Mouse (Mus musculus) left cerebral cortex, adult 2 months (tissue): Measurements from ENCODE around the gene Sarm1. TPM values are rescaled to one million over a fixed set of nuclear protein-coding genes. Genes with fewer than 3 reads are reported as not detected.

Experiments used
- DNase-seq, 2 experiments: peaks; one replicate each; pipeline ENCODE4 v3.0.0; 2021 to 2022; ENCODE audit warnings: low spot score in 2 of 2, mixed read lengths in 1 of 2; ENCODE audit errors: extremely low spot score in 1 of 2
- H3K27ac ChIP-seq: fragments of 200-600 bp; 2 replicates; pipeline ENCODE4 v1.8.1; 2022
- H3K4me3 ChIP-seq: fragments of 200-600 bp; 2 replicates; pipeline ENCODE4 v1.8.1; 2022
- CTCF ChIP-seq: fragments of 200-600 bp; IDR thresholded peaks from 2 replicates; pipeline ENCODE4 v1.8.1; 2022; ENCODE audit warnings: antibody characterized with exemption, mild to moderate bottlenecking, moderate library complexity
- intact Hi-C: fragments of 180-260 bp; cut with DNase I; formaldehyde crosslinking; loops from one replicate; pipeline ENCODE4 v1.15.1; 2025
- total RNA-seq, 2 experiments: library from RNA; stranded (reverse); gene quantifications; 2 replicates each; pipeline ENCODE4 v1.2.3; 2021

The Sarm1 gene
- total RNA-seq, 2 experiments from 2014 or later: 34.3 to 34.8 TPM

- no peak for DNase-seq
- Histone ChIP-seq H3K4me3 (no peak overlapping the region), H3K27ac (no peak overlapping the region)
- no peak for TF ChIP-seq CTCF
- intact Hi-C loops: loop anchor here (5.0 kb wide), 1 partner anchor 92 kb away; no protein-coding TSS in a partner anchor
These were observed 43.3 kb downstream of the Sarm1 start for GRCm38 (mm10) chr11:78454276-78454675.

DNA sequence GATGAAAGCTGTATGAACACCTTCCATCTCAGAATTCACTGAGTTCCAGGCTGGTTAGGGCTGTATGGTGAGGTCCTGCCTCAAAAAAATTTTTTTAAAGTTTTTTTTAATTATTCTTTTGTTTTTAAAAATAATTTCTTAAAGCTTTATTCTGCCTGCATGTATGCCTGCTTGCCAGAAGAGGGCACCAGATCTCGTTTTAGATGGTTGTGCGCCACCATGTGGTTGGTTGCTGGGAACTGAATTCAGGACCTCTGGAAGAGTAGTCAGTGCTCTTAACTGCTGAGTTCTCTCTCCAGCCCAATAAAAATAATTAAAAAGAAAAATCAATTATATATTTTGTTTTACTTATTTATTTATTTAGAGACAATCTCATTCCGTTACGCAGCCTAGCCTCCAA, 43.9 kb downstream of the Sarm1 start:
- TF ChIP-seq CTCF: peak; percentile 98
- peak; percentile 40 to 57 for DNase-seq
- H3K27ac ChIP-seq: no peak overlapping the region
- intact Hi-C loops: loop anchor here (5.0 kb wide), 1 partner anchor 91 kb away; no protein-coding TSS in a partner anchor
- no peak overlapping the region for H3K4me3 ChIP-seq

GRCm38 (mm10) chr11:78450337-78450736, 47.2 kb downstream of the Sarm1 start:
- no peak for DNase-seq
- H3K4me3 ChIP-seq: no peak overlapping the region
- intact Hi-C loops: loop anchor here (5.0 kb wide), 1 partner anchor 88 kb away; no protein-coding TSS in a partner anchor
- no peak overlapping the region for H3K27ac ChIP-seq
- TF ChIP-seq CTCF: no peak

DNA sequence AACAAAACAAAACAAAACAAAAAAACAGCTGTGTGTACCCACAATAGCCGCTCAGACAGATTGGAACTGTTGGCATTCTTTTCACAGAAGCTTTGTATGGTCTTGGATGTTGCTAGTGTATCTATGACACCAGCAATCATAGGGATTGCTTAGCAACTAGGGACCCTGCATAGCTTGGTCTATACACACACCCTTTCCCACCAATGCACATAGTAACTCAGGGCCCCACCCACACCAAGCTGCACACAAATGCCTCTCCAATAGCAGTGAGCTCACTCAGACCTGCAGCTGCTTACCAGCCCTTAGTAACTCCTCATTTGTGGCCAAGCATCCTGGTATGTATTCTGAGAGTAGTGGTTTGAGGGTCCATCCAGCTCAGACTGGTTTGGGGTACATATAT, 49.3 kb downstream of the Sarm1 start:
- intact Hi-C loops: no loop called here
- Histone ChIP-seq H3K4me3 (no peak overlapping the region), H3K27ac (no peak overlapping the region)
- no peak for DNase-seq
- no peak for TF ChIP-seq CTCF

DNA sequence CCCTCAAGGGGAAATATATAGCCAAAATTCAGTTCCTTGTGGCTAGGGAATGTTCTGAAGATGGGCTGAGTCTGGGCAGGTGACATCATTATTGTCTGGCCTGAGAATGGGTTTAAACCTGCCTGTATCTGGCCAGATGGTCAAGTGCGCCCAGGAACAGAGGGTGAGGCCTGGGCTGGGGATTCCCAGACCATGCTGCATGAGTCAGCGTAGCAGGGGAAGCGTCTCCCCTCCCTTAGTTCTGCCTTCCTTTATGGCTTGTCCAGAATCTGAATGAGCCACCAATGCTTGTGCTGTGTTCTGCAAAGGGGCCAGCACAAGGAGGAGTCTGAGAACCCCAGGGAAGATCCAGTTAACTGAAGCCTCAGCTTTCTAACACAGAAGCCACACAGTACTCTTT, 50.4 kb downstream of the Sarm1 start:
- no peak overlapping the region for H3K4me3 ChIP-seq
- no peak for DNase-seq
- no peak for TF ChIP-seq CTCF
- no peak overlapping the region for H3K27ac ChIP-seq
- intact Hi-C loops: no loop called here

DNA sequence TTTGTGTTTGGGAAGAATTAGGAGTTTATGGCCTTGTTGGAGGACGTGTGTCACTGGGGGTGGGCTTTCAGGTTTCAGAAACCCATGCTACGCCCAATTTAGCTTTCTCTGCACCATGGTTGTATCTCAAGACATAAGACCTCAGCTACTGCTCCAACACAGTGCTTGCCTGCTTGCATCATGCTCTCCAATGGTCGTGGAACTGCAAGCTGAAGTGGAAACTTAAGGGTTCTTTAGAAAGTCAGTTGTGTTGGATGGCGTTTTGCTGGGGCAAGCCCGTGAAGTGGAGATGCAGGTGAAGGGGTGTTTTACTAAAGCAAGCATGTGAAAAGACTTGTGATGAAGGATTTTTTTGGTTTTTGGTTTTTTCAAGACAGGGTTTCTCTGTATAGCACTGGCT, 54.4 kb downstream of the Sarm1 start:
- Histone ChIP-seq H3K4me3 (no peak overlapping the region), H3K27ac (no peak overlapping the region)
- TF ChIP-seq CTCF: no peak
- intact Hi-C loops: no loop called here
- no peak for DNase-seq

DNA sequence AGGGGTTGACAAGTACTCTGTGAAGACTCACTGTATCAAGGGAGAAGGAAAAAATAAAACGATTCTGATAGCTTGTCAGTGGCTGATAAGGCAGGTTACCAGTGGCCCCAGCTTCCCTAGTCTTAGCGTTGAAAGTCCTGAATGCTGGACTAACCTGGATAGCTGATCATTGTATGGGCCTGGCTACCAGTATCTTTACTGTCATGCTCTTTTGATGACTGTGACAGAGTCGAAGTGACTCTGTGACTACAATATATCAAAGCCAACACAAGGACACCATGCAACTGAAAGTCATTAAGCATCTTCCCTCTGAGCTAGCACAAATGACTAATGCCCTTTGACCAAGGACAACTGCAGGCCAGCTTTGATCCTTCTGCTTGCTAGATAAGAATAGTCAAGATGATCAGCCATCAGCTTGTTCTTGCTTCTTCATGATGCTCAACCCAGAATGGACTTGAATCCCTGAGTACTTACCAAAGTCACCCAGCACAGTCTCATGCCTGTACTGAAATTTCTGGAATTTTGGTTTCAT, 59.1 kb downstream of the Sarm1 start:
- Histone ChIP-seq H3K4me3 (no peak overlapping the region), H3K27ac (no peak overlapping the region)
- no peak for DNase-seq
- intact Hi-C loops: loop anchor here (5.0 kb wide), 1 partner anchor 61 kb away; no protein-coding TSS in a partner anchor
- TF ChIP-seq CTCF: no peak

- intact Hi-C loops: loop anchor here (5.0 kb wide), 1 partner anchor 60 kb away; no protein-coding TSS in a partner anchor
- no peak for DNase-seq
- no peak for TF ChIP-seq CTCF
- Histone ChIP-seq H3K27ac (no peak overlapping the region), H3K4me3 (no peak overlapping the region)
These were observed 60.4 kb downstream of the Sarm1 start for GRCm38 (mm10) chr11:78437182-78437581.

DNA sequence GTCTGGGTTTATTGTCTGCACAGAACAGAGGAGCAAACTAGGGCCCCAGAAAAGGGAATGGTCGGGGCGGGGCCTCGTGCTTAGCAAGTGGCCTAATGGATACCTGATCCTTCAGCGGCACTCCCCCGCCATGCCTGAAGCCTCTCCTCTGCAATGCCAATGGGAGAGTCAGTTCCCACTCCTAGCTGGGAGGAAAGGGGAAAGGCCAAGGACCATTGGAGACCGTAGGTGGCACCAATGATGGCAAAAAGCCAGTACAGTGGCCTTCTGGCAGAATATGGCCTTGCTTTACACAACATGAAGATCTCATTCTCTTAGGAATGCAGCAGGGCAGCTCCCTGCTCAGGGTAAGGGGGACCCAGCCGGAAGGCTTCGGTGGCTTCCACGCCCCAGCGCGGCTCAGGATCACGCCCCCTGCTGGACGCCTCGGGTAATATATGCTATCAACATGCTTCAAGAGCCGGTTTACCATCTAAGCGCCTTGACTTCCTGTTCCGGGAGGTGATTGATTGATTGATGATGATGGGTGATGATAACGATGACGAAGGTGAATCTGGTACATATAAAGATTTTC, 61.7 kb downstream of the Sarm1 start:
- Histone ChIP-seq H3K27ac (no peak overlapping the region), H3K4me3 (no peak overlapping the region)
- peak; percentile 54 for TF ChIP-seq CTCF
- peak in 1 of 2 experiments; percentile 14 for DNase-seq
- intact Hi-C loops: loop anchor here (5.0 kb wide), 1 partner anchor 59 kb away; no protein-coding TSS in a partner anchor

DNA sequence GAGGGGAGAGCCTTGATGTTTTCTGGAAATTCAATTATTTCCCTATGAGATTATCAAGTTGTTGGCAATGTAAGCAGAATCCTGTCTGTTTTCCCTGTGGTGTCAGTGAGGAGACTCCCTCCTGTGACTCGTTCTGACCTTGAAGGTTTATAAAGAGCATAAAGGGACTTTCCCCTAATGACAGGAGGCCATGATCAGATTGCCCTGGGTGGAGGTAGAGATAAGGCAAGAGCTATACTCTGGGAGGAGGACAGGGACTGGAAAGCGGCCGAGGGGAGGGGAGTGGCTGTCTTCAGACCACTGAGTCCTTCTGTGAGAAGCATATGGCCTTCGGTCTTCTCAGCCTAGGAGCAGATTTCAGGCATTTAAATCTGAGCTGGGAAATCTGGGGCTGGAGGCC, 63.5 kb downstream of the Sarm1 start:
- no peak for DNase-seq
- H3K4me3 ChIP-seq: no peak overlapping the region
- no peak overlapping the region for H3K27ac ChIP-seq
- TF ChIP-seq CTCF: no peak
- intact Hi-C loops: no loop called here

DNA sequence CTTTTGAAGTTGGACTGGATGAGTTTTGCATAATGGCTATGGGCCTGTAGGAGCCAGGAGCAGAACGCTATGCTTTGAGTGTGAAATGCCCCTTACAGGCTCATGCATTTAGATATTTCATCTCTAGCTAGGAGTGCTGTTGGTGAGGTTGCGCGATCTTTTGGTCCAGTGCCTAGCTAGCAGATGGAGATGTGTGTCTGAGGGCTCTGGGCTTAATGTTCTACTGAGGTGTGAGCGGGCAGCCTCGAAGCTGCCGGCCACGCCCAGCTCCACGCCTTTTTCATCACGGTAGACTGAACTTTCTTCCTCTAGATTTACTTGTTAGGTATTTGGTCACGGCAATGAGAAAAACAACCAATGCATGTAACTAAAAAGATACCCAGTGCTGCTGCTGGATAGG, 66.4 kb downstream of the Sarm1 start:
- Histone ChIP-seq H3K27ac (no peak overlapping the region), H3K4me3 (no peak overlapping the region)
- DNase-seq: no peak
- TF ChIP-seq CTCF: no peak
- intact Hi-C loops: no loop called here

GRCm38 (mm10) chr11:78430195-78430878, 67.2 kb downstream of the Sarm1 start:
- Histone ChIP-seq H3K4me3 (no peak overlapping the region), H3K27ac (no peak overlapping the region)
- intact Hi-C loops: no loop called here
- no peak for DNase-seq
- TF ChIP-seq CTCF: no peak
